Mouse (Mus musculus) heart, embryonic 13.5 days (tissue): ENCODE measurements around the gene Cyp2d11. TPM values are rescaled to one million over a fixed set of nuclear protein-coding genes. Genes with fewer than 3 reads are reported as not detected.
A peak's percentile ranks its signal among the peaks of the same experiment; 100 is the strongest.

Experiments
- ATAC-seq: fragments of 200-750 bp; cut with Nextera tagmentation; 2 replicates; pipeline ENCODE4 v1.8.0; 2017; ENCODE audit warnings: moderate TSS enrichment; ENCODE audit not compliant: insufficient number of reproducible peaks, low FRiP score, low TSS enrichment; ENCODE audit errors: extremely low read depth
- H3K27ac ChIP-seq: fragments of 300-500 bp; sonication (generic); replicated peaks from 2 replicates; pipeline ENCODE4 v1.5.1; 2015; ENCODE audit warnings: moderate library complexity, mild to moderate bottlenecking, inconsistent platforms
- H3K27me3 ChIP-seq: fragments of 300-500 bp; sonication (generic); replicated peaks from 2 replicates; pipeline ENCODE4 v1.6.1; 2015; ENCODE audit warnings: mild to moderate bottlenecking, inconsistent platforms
- H3K36me3 ChIP-seq: fragments of 300-500 bp; sonication (generic); 2 replicates; pipeline ENCODE4 v1.6.1; 2015; ENCODE audit warnings: mild to moderate bottlenecking, inconsistent platforms
- H3K4me1 ChIP-seq: fragments of 300-500 bp; sonication (generic); 2 replicates; pipeline ENCODE4 v1.6.1; 2015; ENCODE audit warnings: inconsistent platforms
- H3K4me2 ChIP-seq: fragments of 300-500 bp; sonication (generic); 2 replicates; pipeline ENCODE4 v1.6.1; 2015; ENCODE audit warnings: inconsistent platforms, mild to moderate bottlenecking, moderate library complexity
- H3K4me3 ChIP-seq: fragments of 300-500 bp; sonication (generic); 2 replicates; pipeline ENCODE4 v1.5.1; 2015; ENCODE audit warnings: moderate library complexity, mild to moderate bottlenecking, inconsistent platforms
- H3K9ac ChIP-seq: fragments of 300-500 bp; sonication (generic); 2 replicates; pipeline ENCODE4 v1.6.1; 2015; ENCODE audit warnings: inconsistent platforms, mild to moderate bottlenecking, moderate library complexity
- H3K9me3 ChIP-seq: fragments of 300-500 bp; sonication (generic); 2 replicates; pipeline ENCODE4 v1.6.1; 2016; ENCODE audit warnings: inconsistent platforms
- WGBS: fragments of 180-500 bp; shearing (Covaris S2); methylation state at CpG from one replicate; pipeline ENCODE4 v1.1.7; 2015; ENCODE audit warnings: mixed read lengths; 5-methylcytosine and 5-hydroxymethylcytosine counted together
- polyA plus RNA-seq: library from polyadenylated mRNA; unstranded; fragments of >200 nt; fragmentation: Nextera tagmentation; extraction: Ambion mirVana; gene quantifications from 2 replicates; pipeline ENCODE4 v1.2.1, GENCODE M21; 2015

Cyp2d11 gene
- polyA plus RNA-seq, 1 experiment from 2014 or later = not detected

GRCm38 (mm10) chr15:82350349-82350748, 43.5 kb downstream of the Cyp2d11 start:
- Histone ChIP-seq H3K27me3 (no peaks in the 10 kb centered on the region), H3K9me3 (no peaks in the 10 kb centered on the region), H3K4me2 (peak overlapping the region; percentile 90), H3K27ac (no peak overlapping the region), H3K4me1 (peaks cover 58% of the 10 kb centered on the region), H3K36me3 (peaks cover 42% of the 10 kb centered on the region), H3K4me3 (no peak overlapping the region), H3K9ac (no peak overlapping the region; the same call in 1 of the 2 replicates)
- WGBS = 89% methylated on average over 4 of the region's 4 CpGs
- no peak for ATAC-seq

GRCm38 (mm10) chr15:82348999-82349341, 44.9 kb downstream of the Cyp2d11 start:
- Histone ChIP-seq H3K4me1 (peaks cover 55% of the 10 kb centered on the region), H3K4me2 (peak overlapping the region; percentile 93; the same call in 1 of the 2 replicates), H3K4me3 (no peak overlapping the region), H3K9ac (no peak overlapping the region), H3K27me3 (no peaks in the 10 kb centered on the region), H3K36me3 (peaks cover 44% of the 10 kb centered on the region), H3K27ac (no peak overlapping the region), H3K9me3 (no peaks in the 10 kb centered on the region)
- no peak for ATAC-seq
- 84% methylated on average over 2 of the region's 2 CpGs for WGBS

- no peak for ATAC-seq
- H3K9me3 ChIP-seq = no peaks in the 10 kb centered on the region
- peaks cover 46% of the 10 kb centered on the region for H3K36me3 ChIP-seq
- H3K27ac ChIP-seq = no peak overlapping the region
- H3K4me2 ChIP-seq = peak overlapping the region; percentile 93
- peak overlapping the region; percentile 74; the same call in 1 of the 2 replicates for H3K4me3 ChIP-seq
- peaks cover 54% of the 10 kb centered on the region for H3K4me1 ChIP-seq
- WGBS = 82% methylated on average over 8 of the region's 8 CpGs
- H3K27me3 ChIP-seq = no peaks in the 10 kb centered on the region
- H3K9ac ChIP-seq = peak overlapping the region; percentile 87; the same call in 1 of the 2 replicates
These were observed 45.4 kb downstream of the Cyp2d11 start for GRCm38 (mm10) chr15:82348258-82348998.

GRCm38 (mm10) chr15:82347852-82348251, 46.0 kb downstream of the Cyp2d11 start:
- no peaks in the 10 kb centered on the region for H3K27me3 ChIP-seq
- H3K9me3 ChIP-seq = no peaks in the 10 kb centered on the region
- no peak overlapping the region for H3K27ac ChIP-seq
- H3K4me2 ChIP-seq = peak overlapping the region; percentile 93
- peak overlapping the region; percentile 74 for H3K4me3 ChIP-seq
- H3K36me3 ChIP-seq = peaks cover 46% of the 10 kb centered on the region
- no peak for ATAC-seq
- peaks cover 48% of the 10 kb centered on the region for H3K4me1 ChIP-seq
- peak overlapping the region; percentile 87; the same call in 1 of the 2 replicates for H3K9ac ChIP-seq
- WGBS = 91% methylated on average over 12 of the region's 12 CpGs

- no peak for ATAC-seq
These were observed 46.5 kb downstream of the Cyp2d11 start for GRCm38 (mm10) chr15:82347303-82347676.

GRCm38 (mm10) chr15:82346580-82347302, 47.1 kb downstream of the Cyp2d11 start:
- Histone ChIP-seq H3K4me3 (peak overlapping the region; percentile 74), H3K9me3 (no peaks in the 10 kb centered on the region), H3K4me2 (peak overlapping the region; percentile 93), H3K36me3 (peaks cover 46% of the 10 kb centered on the region), H3K27me3 (no peaks in the 10 kb centered on the region), H3K4me1 (peaks cover 47% of the 10 kb centered on the region), H3K9ac (peak overlapping the region; percentile 87), H3K27ac (peak overlapping the region; percentile 90)
- 46% methylated on average over 14 of the region's 14 CpGs for WGBS
- ATAC-seq = no peak

More at GRCm38 (mm10) chr15:82347303-82347676, 46.5 kb downstream of the Cyp2d11 start:
- H3K4me2 ChIP-seq = peak overlapping the region; percentile 93
- H3K36me3 ChIP-seq = peaks cover 46% of the 10 kb centered on the region
- peak overlapping the region; percentile 90 for H3K27ac ChIP-seq
- H3K4me3 ChIP-seq = peak overlapping the region; percentile 74
- H3K27me3 ChIP-seq = no peaks in the 10 kb centered on the region
- peaks cover 47% of the 10 kb centered on the region for H3K4me1 ChIP-seq
- H3K9me3 ChIP-seq = no peaks in the 10 kb centered on the region
- WGBS = 80% methylated on average over 4 of the region's 4 CpGs
- peak overlapping the region; percentile 87 for H3K9ac ChIP-seq

GRCm38 (mm10) chr15:82345820-82346470, 47.9 kb downstream of the Cyp2d11 start:
- peak overlapping the region; percentile 93 for H3K4me2 ChIP-seq
- H3K9ac ChIP-seq = peak overlapping the region; percentile 87
- H3K9me3 ChIP-seq = no peaks in the 10 kb centered on the region
- H3K27me3 ChIP-seq = no peaks in the 10 kb centered on the region
- H3K4me3 ChIP-seq = peak overlapping the region; percentile 74
- peak; percentile 89 for ATAC-seq
- peaks cover 42% of the 10 kb centered on the region for H3K36me3 ChIP-seq
- WGBS = under 1% methylated on average over 51 of the region's 51 CpGs
- H3K27ac ChIP-seq = peak overlapping the region; percentile 90
- peaks cover 47% of the 10 kb centered on the region for H3K4me1 ChIP-seq

GRCm38 (mm10) chr15:82344971-82345370, 48.9 kb downstream of the Cyp2d11 start:
- H3K36me3 ChIP-seq = peaks cover 32% of the 10 kb centered on the region
- no peak for ATAC-seq
- no peaks in the 10 kb centered on the region for H3K27me3 ChIP-seq
- 80% methylated on average over 6 of the region's 6 CpGs for WGBS
- H3K4me1 ChIP-seq = peaks cover 52% of the 10 kb centered on the region
- H3K9me3 ChIP-seq = no peaks in the 10 kb centered on the region
- H3K4me2 ChIP-seq = peak overlapping the region; percentile 93
- peak overlapping the region; percentile 61 for H3K27ac ChIP-seq
- H3K9ac ChIP-seq = peak overlapping the region; percentile 34; the same call in 1 of the 2 replicates
- H3K4me3 ChIP-seq = peak overlapping the region; percentile 74; the same call in 1 of the 2 replicates

GRCm38 (mm10) chr15:82343368-82344287, 50.2 kb downstream of the Cyp2d11 start:
- H3K9me3 ChIP-seq = no peaks in the 10 kb centered on the region
- ATAC-seq = no peak
- WGBS = 87% methylated on average over 27 of the region's 27 CpGs
- H3K27ac ChIP-seq = peak overlapping the region; percentile 89
- H3K27me3 ChIP-seq = no peaks in the 10 kb centered on the region
- H3K36me3 ChIP-seq = peaks cover 18% of the 10 kb centered on the region
- H3K4me2 ChIP-seq = peak overlapping the region; percentile 93
- peaks cover 59% of the 10 kb centered on the region for H3K4me1 ChIP-seq
- peak overlapping the region; percentile 42; the same call in 1 of the 2 replicates for H3K9ac ChIP-seq
- peak overlapping the region; percentile 8; the same call in 1 of the 2 replicates for H3K4me3 ChIP-seq

- no peak for ATAC-seq
- WGBS = 70% methylated on average over 5 of the region's 5 CpGs
- peak overlapping the region; percentile 93 for H3K4me2 ChIP-seq
These were observed 51.3 kb downstream of the Cyp2d11 start for GRCm38 (mm10) chr15:82342543-82342935.

More at GRCm38 (mm10) chr15:82342543-82342935, 51.3 kb downstream of the Cyp2d11 start:
- Histone ChIP-seq H3K4me1 (peaks cover 56% of the 10 kb centered on the region), H3K9ac (peak overlapping the region; percentile 87), H3K4me3 (peak overlapping the region; percentile 53), H3K27me3 (no peaks in the 10 kb centered on the region), H3K27ac (peak overlapping the region; percentile 89), H3K36me3 (peaks cover 8% of the 10 kb centered on the region; the same call in 1 of the 2 replicates), H3K9me3 (no peaks in the 10 kb centered on the region)
